Mouse (Mus musculus): ENCODE data around the gene Abcc4.
"Not testable (repeated sequence)": the region's sequence is repeated elsewhere in the genome, so short reads cannot be mapped to it uniquely, and the experiment has no call there.

Abcc4 gene

DNA sequence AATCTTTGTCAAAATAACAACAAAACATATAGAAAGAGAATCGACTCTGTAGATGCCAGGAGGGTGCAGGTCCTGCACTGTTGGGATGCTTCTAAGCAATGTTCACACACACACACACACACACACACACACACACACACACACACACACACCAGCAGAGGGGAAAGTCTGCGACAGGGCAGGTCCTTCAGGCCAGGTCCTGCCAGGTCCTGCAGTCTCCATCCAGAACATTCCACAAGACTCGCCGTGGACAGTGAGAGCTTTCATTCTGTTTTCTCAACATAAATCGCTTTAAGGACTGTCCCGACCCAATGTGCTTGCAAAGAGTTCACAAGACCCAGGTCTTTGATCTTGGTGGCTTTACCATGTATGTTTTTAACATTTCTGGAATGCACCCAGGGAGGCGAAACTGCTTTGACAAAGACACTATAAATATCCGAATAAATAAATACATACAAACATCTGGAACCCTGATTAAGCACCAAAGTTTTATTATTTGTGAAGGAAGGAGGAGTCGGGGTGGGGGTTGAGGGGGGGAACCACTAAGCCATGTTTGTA, 133.3 kb downstream of the Abcc4 start:
- DNase-seq = no peak

DNA sequence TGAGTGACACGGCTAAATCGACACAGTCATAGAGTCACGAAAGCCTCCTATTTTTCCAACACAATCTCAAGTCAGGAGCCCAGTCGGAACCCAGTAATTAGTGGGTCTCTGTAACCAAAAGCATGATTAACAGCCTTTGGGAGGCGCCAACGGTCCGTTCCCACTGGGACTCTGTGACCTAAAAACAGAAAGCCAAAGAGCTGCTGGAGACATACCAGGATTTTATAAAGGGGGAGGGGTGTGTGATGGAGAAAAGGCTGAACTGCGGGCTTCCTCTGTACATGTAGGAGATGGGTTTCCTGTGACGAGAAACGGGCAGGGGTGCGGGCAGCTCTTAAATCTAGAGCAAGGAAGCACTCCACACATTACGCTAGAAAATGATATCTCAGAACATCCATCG, 136.4 kb downstream of the Abcc4 start:
- DNase-seq = no peak

DNA sequence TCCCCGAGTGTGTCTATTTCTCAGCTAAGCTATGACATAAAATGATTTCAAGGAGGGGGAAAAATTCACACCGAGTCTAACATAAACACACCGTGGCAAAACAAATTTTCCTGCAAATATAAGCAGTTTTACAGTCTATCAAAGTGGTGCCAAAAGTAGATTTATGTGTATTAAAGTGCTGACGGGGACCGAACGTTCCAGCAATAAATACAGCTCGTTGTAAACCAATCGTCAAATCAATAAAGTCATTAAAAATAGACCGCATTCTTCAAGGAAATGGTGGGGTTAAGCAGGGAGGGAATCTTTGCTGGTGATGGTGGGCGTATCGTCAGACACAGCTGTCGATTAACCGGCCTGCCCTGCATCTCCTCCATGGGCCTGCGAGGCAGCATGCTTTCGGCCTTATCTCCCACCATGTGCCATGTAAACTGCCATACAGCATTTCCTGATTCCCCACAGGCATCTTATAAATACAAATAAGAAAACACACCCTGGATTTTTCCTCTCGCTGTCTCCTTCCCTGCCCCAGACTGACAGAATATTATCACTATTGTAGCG, 137.8 kb downstream of the Abcc4 start:
- no peak for DNase-seq

DNA sequence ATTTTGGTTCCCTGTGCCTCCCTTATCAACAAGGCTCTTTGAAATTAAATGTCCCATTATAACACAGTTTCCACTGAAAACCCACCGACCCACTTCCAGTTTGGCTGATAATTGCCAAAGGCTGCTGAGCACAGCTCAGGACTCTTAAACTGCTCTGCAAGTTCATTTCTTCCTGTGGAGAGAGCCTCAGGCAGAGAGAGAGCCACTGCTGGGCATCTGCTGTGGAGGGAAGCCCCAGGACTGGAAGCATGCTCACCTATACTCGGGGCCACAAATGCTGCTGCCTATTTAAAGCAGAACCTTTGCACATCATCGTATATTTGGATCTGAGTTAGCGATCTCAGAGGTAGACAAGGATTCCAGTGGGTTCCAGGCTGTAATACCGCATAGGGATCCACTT, 139.2 kb downstream of the Abcc4 start:
- no peak for DNase-seq

DNA sequence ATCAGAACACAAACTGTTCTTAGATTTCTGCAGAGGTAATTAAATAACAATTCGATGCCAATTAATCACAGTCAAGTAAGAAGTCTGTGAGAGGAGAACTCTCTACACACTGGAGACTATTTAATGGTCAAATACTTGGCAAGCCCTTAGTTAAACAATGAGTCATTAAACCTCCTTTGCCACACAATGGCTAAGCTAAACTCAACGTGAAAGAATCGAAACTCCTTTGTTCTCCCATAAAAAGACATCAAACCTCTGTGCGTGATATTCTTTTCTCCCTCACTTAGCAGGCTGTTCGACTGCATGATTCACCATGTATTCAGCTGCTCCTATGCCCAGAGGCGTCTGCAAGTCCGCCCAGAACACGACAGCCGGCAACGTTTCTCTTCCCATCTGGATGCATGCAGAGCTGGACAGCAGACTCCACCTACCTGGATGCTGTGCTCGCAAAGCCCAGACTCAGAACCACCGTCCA, 139.8 kb downstream of the Abcc4 start:
- DNase-seq = peak; percentile 21 to 29

DNA sequence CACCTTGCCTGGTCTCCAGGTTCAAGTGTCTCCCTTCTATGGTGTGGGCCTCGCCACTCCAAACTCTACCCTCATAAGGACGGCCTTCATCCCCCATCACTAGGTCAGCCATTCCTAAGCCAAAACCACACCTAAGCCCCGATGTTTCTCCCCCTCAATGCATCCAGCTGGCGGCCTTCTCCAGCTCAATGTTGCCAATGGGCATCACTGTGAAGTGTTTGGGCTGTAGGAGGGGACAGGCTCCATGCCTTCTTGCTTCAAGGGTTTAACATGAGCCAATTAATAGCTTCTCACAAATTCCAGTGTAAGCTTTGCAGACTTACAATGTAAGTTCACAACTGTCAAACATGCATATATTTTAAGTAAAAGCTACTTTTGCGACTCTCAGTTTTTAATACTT, 140.3 kb downstream of the Abcc4 start:
- no peak for DNase-seq

DNA sequence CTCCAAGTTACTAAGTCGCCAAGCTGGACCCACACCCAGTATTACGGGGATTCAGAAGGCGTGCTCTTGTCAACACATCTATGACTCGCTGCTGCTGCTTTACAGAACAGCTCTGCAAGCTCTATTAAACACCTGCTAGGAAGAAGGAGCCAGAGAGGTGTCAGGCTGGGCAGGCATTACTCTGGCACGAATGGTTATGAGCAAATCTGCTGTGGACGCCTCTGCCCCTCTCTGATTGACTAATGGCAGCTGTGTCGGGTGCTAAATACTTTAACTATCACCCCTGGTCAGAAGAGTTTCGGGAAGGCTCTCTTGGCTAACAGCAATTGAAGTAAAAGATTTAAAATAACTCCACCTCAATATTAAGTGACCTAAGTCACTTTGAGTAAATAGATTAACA, 142.4 kb downstream of the Abcc4 start:
- no peak for DNase-seq

DNA sequence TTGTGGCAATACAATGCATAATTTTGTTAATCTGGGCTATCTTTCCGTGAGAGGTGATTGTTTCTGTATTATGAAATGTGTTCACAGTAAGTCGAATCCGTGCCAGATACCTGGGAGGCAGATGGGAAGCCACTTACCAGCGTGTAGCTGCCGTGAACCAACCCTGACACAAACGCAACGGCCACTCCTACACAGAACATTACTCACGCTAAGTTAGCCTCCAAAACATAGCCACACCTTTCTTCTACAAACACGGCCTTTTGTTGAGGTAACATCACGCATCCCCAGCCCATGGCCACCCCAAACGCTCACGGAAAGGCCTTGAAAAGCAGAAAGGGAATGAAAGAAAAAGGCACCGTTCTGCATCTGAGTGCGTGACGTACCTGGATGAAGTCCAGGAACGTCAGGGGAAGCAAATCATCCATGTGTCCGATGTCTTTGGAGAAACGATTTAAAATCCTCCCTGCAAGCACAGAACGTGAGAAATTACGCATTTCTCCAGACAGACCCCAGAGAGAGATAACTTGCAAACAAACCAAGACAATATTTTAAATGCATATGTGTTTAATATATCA, 153.0 kb downstream of the Abcc4 start:
- no peak for DNase-seq

DNA sequence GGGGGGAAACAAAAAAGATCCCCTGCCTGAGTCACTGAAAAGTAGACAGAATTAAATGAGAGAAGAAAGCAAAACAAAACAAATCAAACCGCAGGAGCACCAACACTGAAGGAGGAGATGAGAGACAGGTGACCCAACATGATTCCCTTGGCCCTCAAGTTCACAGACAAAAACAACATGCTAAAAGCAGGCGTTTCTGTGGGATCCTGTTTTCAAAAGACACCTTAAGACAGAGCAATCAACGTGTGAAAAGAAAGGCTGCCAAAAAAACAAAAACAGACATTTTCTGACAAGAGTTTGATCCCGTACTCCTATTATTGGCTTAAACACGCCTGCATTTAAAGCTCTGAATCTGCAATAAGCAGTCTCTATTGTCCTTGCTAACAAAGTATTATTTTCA, 153.6 kb downstream of the Abcc4 start:
- DNase-seq = no peak

DNA sequence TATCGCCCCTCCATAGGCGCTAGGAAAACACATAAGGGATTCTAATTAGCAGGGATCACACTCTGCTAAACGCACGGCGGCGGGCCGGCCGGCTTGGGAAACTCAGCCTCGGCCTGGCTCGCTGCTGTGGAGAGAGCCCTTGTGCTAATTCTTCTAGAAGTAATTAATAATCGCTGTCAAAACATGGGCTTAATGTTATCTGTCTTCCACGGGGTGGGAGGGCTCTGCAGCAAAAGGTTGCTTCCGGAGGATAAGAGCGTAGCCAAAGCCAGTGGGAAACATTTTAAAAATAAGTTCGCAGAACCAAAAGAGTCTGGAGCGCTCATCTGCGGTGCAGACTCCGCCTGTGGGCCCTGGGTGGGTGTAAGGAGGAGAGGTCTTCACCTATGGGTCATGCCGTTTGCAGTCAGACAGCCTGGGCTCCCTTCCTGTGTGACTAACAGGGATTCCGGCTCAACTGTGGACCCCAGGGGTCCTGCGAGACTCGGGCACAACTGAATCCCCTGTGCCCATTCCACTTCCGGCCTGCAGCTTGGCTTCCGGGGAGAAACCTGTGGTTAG, 154.2 kb downstream of the Abcc4 start:
- DNase-seq = peak; percentile 7 to 29

DNA sequence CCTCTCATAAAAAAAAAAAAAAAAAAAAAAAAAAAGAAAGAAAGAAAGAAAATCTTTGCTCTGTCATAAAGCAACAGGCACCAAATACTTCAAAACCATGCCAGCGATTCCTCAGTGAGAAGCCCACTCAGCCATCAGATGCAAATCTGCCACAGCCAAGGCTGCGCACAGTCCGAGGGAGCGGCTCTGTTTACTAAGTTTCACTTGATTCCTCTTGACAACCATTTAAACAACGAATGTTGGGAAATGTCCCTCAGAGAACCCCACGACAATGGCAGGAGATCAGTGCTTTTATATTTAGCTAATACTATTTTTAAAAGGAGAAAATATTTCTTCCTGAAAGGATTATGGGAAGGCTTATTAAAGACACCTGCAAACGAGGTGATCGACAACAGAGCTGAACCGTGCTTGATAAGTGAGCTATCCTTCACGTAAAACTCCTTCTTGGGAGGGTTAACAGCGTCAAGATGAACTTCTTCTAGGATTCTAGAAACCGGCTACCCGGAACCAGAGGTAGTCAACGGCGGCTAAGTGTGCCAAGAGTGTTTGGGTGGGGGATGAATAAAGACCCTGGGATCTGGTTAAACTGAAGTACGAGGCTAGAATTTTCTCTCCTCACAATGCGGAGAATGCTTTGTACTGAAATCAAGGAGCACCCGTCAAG, 154.8 kb downstream of the Abcc4 start:
- peak; percentile 8 to 30 for DNase-seq

DNA sequence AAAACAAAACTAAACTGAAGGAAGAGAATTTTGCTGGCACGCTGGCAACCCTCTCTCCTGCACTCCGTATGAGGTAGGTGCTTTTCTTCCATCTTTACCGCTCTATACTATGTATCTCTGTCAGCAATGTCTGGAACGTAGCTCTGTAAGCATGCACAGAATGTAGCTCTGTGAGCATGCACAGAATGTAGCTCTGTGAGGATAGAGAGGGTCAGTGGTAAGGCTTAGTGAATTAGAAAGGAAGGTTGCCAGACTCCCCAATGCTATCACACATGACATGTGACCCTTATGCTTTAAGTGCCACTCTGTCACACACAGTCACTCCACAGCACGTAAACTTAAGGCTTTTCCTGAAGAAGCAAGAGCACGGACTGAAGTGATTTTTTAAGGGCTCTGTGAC, 161.5 kb downstream of the Abcc4 start:
- no peak for DNase-seq

DNA sequence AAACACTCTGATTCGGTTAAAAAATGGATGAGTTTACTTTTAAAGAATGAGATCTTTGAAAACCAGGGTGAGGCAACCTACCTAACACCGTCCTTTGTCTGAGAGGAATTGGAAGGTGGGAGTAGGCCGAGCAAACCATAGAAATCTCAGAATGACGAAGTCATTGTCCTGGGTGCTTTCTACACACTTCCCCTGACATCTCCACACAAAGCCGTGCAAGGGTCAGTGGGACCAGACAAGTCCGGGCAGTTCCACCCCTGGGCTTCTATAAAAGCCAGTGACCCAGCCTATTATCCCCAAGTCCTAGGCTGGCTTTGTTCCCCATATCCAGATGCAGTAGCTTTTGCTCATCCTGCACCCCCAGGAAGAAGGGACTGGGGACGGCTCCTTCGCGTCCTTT, 163.1 kb downstream of the Abcc4 start:
- DNase-seq = no peak

DNA sequence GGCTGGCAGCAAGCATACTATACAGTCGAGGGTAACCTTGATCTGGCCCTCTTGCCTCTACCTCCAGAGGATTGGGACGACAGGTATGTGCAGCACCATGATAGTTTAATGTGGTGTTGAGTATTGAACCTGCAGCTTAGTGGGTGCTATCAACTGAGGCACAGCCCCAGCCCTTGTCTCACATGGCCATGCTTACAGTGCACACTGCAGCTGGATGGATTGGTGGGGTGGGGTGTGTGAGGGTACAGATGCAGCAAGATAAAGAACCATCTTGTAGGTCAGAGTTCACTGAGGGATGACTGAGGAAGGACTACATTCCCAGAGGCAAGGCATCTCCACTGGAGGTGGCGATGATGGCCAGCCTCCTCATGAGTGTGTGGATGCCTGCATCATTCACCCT, 174.5 kb downstream of the Abcc4 start:
- no peak for DNase-seq

DNA sequence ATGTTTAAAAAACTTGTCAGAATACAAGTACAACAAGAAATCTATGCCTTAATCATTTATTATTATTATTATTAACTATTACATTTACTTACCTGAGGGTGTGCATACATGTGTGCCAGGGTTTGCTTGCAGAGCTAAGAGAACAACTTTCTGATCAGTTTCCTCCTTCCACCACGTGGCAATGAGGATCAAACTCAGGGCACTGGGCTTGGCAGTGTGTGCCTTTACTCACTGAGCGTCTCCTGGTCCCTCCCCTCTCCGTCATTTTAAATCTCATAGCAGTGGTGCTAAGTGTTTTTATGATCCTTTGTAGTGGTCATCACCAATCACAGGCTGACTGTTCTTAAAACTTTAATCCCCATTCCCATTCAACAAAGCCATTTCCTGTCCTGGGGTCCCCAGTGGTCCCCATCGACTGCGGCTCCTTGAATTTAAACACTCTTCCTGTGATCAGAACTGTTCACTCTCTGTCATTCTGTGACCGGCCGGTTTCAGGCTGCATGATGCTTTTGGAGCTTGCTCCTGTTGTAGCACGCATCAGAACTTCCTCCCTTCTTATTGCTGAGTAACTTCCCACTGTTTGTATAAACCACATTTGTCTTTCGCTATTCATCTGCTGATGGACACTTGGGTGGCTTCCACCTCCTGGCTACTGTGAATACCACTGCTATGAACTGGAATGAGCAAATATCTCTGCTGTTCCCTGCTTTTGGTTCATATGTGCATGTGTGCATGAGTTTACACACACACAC, 191.6 kb downstream of the Abcc4 start:
- no peak for DNase-seq

DNA sequence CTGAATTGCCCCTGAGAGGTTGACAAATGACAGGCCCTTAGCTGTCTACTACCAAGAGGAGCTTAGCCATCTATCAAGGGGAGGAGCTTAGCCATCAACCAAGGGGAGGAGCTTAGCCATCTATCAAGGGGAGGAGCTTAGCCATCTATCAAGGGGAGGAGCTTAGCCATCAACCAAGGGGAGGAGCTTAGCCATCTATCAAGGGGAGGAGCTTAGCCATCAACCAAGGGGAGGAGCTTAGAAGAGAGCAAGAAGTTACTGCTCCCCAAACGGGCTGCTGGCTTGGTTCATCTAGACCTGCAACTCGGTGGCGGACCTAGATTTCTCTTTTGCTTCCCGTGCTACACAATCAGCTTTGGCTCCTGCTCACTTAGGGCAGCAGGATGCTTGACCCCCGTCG, 194.3 kb downstream of the Abcc4 start:
- not testable (repeated sequence) for DNase-seq

DNA sequence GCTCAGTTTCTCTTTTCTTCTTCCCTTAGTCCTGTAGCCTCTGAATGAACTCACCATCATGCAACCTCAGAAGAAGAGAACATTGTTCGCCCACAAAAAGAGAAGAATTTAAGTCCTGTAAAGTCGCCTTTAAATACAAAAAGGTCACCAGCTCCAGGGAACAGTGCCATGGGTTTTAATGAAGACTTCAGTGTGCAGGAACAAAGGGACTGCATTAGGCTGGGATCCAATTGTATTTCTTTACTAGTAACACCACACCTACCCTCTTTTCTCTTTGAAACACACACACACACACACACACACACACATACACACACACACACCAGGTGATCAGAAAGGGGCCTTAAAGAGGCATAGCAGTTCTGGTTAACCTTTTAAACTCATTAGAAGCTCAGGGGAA, 195.2 kb downstream of the Abcc4 start:
- no peak for DNase-seq

DNA sequence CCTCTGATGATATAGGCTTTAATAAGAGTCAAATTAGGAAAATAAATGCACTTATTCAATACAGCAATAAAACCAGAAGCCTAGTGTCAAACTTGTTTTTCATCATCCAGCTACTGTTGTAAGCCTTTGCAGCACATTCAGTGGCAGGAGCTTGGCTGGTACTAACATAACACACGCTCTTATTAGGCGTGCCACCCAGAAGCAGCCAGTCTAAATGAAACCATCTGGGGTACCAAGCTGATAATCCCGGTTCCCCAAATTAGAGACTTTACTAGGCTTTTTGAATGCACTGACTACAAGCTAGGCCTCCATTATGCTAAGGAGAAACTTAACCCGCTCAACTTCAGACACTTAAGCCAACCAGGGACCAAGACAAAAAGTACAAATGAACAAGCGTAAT, 195.8 kb downstream of the Abcc4 start:
- DNase-seq = no peak

DNA sequence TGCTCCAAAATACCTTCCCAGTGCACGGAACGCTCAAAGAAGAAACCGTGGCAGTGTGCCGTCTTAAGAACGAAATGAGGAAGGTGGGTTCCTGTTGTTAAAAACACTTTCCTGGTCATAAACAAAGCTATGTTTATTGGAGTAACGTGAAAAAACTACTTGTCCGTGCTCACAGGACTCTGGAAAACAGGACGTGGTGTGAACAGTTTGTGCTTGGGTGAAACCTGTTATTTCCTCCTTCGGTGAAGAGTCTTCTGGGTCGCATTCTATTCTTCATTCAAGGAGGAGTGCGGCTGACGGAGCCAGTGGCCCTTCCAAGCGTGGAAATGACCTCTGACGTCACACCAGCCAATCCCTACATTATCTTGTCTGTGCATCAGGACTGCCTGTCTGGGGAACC, 198.2 kb downstream of the Abcc4 start:
- no peak for DNase-seq

DNA sequence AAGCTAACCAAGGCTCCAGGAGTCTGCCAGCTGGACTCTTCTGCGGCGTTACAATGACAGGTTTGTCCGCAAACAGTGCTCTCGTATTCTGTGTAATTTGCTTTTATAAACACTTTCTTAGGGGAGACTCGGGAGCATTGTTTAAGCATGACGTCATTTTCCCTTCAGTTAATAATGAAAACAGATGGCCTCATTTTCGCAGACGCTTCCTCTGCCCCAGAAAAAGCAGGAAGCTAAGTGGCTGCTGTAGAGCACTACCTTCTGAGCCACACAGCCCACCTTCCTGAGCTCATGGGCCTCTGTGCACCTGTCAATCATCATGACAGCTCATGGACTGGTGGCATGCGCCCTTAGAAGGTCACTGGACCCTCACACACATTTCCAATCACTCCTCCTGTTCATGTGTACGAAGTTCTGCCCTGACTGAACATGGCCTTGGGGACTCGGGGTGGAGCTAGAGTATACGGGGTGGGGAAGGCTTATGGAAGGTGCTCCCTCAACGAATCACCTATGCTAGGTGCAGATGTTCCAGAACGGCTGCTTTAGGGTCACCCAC, 199.3 kb downstream of the Abcc4 start:
- DNase-seq = peak; percentile 20 to 39

DNA sequence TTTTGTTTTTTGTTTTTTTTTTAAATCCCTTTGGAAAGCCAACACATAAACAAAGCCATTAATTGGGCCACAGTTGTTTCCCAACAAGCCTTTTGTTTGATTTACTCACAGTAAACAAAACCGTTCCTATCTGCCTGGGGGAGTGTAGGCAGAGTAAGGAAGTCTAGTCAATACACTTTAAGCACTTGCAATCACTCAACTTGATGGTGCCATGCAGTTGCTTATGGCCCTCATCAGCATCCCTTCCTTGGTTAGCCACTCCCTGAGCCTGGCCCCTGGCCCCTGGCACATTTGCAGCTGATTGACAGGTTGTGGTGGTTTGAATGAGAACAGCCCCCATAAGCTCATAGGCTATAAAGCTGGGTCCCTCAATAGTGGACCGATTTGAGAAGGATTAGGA, 209.3 kb downstream of the Abcc4 start:
- no peak for DNase-seq

DNA sequence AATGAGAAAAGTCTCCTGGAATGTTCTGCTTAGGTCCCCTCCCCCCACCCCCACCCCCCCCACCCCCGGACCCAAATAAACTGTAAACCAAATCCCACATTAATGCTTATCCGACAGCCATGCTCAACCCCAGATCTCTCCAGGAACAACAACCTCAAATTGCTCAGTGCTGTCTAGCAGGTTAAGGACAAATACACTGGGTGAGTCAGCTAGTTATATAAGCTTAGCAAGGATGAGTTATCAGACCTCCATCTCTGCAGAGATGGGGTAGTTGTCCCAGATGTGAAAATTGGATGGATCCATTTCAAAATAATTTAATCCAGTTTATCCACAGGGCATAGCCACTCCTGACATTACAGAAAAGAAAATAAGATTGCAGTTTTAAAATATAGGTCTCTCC, 210.6 kb downstream of the Abcc4 start:
- DNase-seq = no peak

DNA sequence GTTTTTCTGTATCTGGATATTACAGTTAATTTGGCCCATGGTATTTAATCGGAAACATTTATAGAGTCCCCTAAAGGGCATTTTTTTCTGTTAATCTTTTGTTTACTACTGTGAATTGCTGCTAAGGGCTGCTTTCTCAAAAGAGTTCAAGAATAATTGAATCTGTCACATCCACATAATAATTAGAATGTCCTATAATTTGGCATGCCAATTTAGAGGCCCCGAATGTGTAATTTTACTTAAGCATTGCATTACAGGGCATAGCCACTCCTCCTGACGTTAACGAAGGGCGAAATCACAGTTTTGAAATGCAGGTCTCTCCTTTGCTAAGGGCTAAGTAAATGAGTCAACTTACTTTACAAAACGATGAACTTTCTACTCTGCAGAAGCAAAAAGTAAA, 214.3 kb downstream of the Abcc4 start:
- DNase-seq = no peak

All from lung, postnatal 4 days (tissue).